Mouse (Mus musculus): Measurements from ENCODE around the gene Gm13278. TPM values are rescaled to one million over a fixed set of nuclear protein-coding genes. Genes with fewer than 3 reads are reported as not detected.
A peak's percentile ranks its signal among the peaks of the same experiment; 100 is the strongest.
"Not testable (repeated sequence)": the region's sequence is repeated elsewhere in the genome, so short reads cannot be mapped to it uniquely, and the experiment has no call there.

The Gm13278 gene
- total RNA-seq (2014; rRNA removed) (not detected in 2 replicates), polyA plus RNA-seq (2015; fragmentation: Nextera tagmentation; extraction: Ambion mirVana) (not detected in 2 replicates)

DNA sequence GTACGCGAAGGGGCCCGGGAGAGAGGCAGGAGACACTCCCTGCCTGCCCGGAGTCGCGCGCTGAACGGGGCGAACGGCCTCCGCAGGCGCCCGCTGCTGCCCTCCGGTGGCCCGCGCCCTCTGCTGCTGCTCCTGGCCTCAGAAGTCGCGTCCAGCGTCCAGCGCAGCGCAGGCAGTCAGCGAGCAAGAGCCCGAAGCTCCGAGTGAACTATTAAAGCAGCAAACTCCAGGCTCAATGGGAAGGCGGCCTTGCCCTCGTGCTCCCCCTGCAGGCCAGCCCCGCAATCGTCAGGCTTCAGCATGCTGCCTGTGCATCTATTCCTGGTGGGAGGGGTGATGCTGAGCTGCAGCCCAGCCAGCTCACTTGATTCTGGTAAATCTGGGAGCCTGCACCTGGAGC, at the start of gene Gm13278:
TSS of gene Gm13278 (plus strand) at position 301 of the 400 bp plus-strand sequence.
- DNase-seq (ENCODE audit: low spot score); H3K36me3 ChIP-seq (ENCODE audit: insufficient read depth, low read length); H3K9ac ChIP-seq (replicated peaks; ENCODE audit: low read length, poor library complexity, severe bottlenecking); H3K4me2 ChIP-seq (ENCODE audit: low read depth, low read length, poor library complexity, severe bottlenecking); H3K4me1 ChIP-seq (ENCODE audit: insufficient read depth, low read length); H3K4me3 ChIP-seq (ENCODE audit: low read depth, low read length); ATAC-seq (ENCODE audit: low FRiP score); H3K27me3 ChIP-seq (ENCODE audit: insufficient read depth, low read length); H3K27ac ChIP-seq (ENCODE audit: low read depth, low read length); H3K9me3 ChIP-seq (ENCODE audit: low read length): not testable (repeated sequence)
- no CpG with 5 or more reads among the region's 28 CpGs for WGBS

DNA sequence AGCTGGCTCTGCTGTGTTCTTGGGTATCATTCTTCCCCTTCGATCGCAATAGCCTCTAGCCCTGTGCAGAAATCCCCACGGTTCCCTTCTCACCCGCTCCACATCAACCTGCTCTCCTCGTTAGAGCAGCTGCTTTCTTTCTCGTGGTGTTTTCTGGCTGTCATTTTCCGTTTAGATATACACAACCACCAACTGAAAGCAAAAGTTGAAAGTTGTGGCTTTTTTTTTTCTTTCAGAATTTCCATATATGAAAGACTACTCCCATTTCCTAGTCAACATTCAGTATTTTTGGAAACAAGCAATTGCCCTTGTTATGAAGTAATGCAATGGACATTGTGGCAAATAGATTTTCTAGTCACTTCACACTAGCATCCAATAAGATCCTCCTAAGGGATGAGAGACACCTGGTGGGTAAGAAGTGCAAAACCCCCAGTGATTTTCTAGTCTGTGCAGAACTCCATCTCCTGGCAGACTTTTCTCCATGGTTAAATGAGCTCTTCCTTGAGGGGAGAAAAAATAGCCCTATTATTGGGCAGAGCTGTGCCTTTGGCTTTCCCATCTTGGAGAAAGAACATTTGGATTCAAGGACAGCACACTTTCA, 48.5 kb upstream of the Gm13278 start:
- Histone ChIP-seq H3K9me3 (ENCODE audit: low read length) (no peaks in the 10 kb centered on the region), H3K27me3 (ENCODE audit: insufficient read depth, low read length) (no peaks in the 10 kb centered on the region), H3K36me3 (ENCODE audit: insufficient read depth, low read length) (no peaks in the 10 kb centered on the region), H3K27ac (ENCODE audit: low read depth, low read length) (no peak overlapping the region), H3K4me1 (ENCODE audit: insufficient read depth, low read length) (no peaks in the 10 kb centered on the region), H3K4me2 (ENCODE audit: low read depth, low read length, poor library complexity, severe bottlenecking) (no peak overlapping the region), H3K4me3 (ENCODE audit: low read depth, low read length) (no peak overlapping the region), H3K9ac (replicated peaks; ENCODE audit: low read length, poor library complexity, severe bottlenecking) (no peak overlapping the region)
- TF ChIP-seq CTCF (IDR thresholded peaks at IDR 0.05) = peak; percentile 60
- DNase-seq (ENCODE audit: low spot score) (no peak), ATAC-seq (ENCODE audit: low FRiP score) (no peak)
- WGBS = 69% methylated on average over 7 of the region's 7 CpGs

DNA sequence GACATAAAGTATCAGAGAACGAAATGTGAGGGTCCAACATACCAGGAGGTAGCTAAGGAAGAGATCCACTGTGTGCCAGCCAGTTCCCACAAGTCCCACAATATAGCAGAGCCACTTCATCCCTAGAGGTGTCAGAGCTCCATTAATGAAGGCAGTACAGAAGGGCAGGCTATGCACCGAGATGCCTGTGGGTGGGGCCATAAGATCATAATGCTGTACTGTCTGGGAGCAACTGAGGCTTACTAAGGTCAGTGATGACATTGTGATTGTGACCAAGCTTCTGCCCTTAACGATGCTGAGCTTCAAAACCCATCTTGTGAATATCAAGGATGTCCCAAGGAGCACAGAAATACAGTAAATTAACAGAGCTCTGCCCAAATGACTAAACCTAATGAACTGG, 47.1 kb upstream of the Gm13278 start:
- Histone ChIP-seq H3K9ac (replicated peaks; ENCODE audit: low read length, poor library complexity, severe bottlenecking) (no peak overlapping the region), H3K27me3 (ENCODE audit: insufficient read depth, low read length) (no peaks in the 10 kb centered on the region), H3K9me3 (ENCODE audit: low read length) (no peaks in the 10 kb centered on the region), H3K4me2 (ENCODE audit: low read depth, low read length, poor library complexity, severe bottlenecking) (no peak overlapping the region), H3K36me3 (ENCODE audit: insufficient read depth, low read length) (no peaks in the 10 kb centered on the region), H3K4me1 (ENCODE audit: insufficient read depth, low read length) (no peaks in the 10 kb centered on the region), H3K27ac (ENCODE audit: low read depth, low read length) (no peak overlapping the region), H3K4me3 (ENCODE audit: low read depth, low read length) (no peak overlapping the region)
- DNase-seq (ENCODE audit: low spot score) (no peak), ATAC-seq (ENCODE audit: low FRiP score) (no peak)
- TF ChIP-seq CTCF (IDR thresholded peaks at IDR 0.05) = no peak
- 83% methylated on average over 3 of the region's 3 CpGs for WGBS

DNA sequence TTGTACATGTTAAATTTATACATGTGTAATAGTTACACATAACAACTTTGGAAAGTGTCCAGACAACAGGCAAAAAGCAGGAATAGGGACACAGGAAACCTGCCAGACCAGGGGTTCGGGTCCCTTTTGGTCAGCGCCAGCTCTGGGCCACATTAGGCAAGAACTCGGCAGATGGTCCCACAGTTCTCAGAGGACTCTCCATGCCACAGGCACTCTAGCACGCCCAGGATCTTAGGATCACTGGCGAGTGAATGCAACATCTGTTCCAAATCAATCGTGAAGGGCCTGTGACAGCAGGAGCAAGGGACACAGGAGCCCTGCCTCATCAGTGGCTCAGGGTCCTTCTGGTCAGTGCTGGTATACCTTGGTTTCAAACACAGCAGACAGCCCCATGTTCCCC, 41.4 kb upstream of the Gm13278 start:
- Histone ChIP-seq H3K36me3 (ENCODE audit: insufficient read depth, low read length) (no peaks in the 10 kb centered on the region), H3K27me3 (ENCODE audit: insufficient read depth, low read length) (no peaks in the 10 kb centered on the region), H3K4me2 (ENCODE audit: low read depth, low read length, poor library complexity, severe bottlenecking) (no peak overlapping the region), H3K9me3 (ENCODE audit: low read length) (no peaks in the 10 kb centered on the region), H3K9ac (replicated peaks; ENCODE audit: low read length, poor library complexity, severe bottlenecking) (no peak overlapping the region), H3K4me1 (ENCODE audit: insufficient read depth, low read length) (no peaks in the 10 kb centered on the region), H3K27ac (ENCODE audit: low read depth, low read length) (no peak overlapping the region), H3K4me3 (ENCODE audit: low read depth, low read length) (no peak overlapping the region)
- TF ChIP-seq CTCF (IDR thresholded peaks at IDR 0.05) = no peak
- 70% methylated on average over 6 of the region's 6 CpGs for WGBS
- ATAC-seq (ENCODE audit: low FRiP score) (no peak), DNase-seq (ENCODE audit: low spot score) (no peak)

DNA sequence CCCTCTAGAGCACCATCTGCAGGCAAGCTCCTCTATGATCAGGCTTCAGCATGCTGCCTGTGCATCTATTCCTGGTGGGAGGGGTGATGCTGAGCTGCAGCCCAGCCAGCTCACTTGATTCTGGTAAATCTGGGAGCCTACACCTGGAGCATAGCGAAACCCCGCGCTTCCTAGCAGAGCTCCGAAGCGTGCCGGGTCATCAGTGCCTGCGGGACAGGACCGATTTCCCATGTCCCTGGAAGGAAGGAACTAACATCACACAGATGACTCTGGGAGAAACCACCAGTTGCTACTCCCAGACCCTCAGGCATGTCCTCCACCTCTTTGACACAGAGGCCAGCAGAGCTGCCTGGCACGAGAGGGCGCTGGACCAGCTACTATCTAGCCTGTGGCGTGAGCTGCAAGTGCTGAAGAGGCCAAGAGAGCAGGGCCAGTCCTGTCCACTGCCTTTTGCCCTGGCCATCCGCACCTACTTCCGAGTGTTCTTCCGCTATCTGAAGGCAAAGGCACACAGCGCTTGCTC, 36.5 kb upstream of the Gm13278 start, which contains the start of gene Gm13271:
TSS of gene Gm13271 (plus strand) at position 51 of the 523 bp plus-strand sequence.
- not testable (repeated sequence) for H3K9ac ChIP-seq (replicated peaks; ENCODE audit: low read length, poor library complexity, severe bottlenecking); H3K4me3 ChIP-seq (ENCODE audit: low read depth, low read length); H3K4me2 ChIP-seq (ENCODE audit: low read depth, low read length, poor library complexity, severe bottlenecking); H3K4me1 ChIP-seq (ENCODE audit: insufficient read depth, low read length); H3K27me3 ChIP-seq (ENCODE audit: insufficient read depth, low read length); ATAC-seq (ENCODE audit: low FRiP score); H3K27ac ChIP-seq (ENCODE audit: low read depth, low read length); H3K9me3 ChIP-seq (ENCODE audit: low read length); H3K36me3 ChIP-seq (ENCODE audit: insufficient read depth, low read length); DNase-seq (ENCODE audit: low spot score)
- 76% methylated on average over 15 of the region's 15 CpGs for WGBS

DNA sequence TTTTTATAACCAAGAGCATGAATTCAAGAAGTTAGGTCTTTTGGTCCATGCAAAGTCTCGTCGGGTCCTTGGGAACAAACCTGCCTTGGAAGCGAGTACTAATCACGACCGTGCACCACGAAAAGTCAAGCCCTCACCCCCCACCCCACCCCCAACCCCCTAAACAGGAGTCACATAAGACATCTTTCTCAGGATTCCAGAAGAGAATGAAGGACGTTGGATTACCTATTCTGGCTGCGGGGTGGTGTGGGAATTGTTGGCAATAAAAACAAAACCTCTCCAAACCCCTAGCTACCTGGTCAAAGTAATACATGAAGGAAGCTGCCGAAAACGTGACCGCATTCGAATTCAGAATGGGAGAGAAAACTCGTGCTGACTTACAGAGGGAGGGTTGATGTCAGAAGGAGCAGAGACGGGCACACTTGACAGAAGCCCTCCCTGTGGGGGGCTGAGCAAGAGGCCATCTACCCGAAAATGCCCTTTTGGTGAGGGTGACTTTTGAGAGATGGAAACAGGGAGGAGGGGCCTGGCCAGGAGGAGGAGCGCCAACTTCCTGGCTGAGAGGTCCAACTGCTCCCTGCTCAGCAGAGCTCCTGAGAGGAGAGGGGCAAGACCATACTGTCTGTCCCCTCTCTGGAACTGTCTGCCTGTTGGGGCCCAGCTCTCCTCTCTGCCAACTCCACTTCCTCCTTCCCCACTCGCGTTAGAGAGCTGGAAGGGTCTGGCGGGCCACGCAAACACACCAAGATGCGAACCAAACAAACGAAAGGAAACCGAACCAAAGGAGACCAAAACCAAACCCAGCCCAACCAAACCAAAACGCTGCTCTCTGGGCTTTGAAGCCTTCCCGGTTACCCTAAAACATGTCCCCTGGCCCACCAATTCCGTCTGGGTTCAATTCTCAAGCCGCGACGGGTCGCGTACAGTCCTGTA, 34.5 kb upstream of the Gm13278 start:
- not testable (repeated sequence) for H3K27ac ChIP-seq (ENCODE audit: low read depth, low read length); ATAC-seq (ENCODE audit: low FRiP score); H3K4me1 ChIP-seq (ENCODE audit: insufficient read depth, low read length); H3K27me3 ChIP-seq (ENCODE audit: insufficient read depth, low read length); H3K9me3 ChIP-seq (ENCODE audit: low read length); H3K36me3 ChIP-seq (ENCODE audit: insufficient read depth, low read length); DNase-seq (ENCODE audit: low spot score)
- Histone ChIP-seq H3K4me3 (ENCODE audit: low read depth, low read length) (peak overlapping the region; percentile 37), H3K4me2 (ENCODE audit: low read depth, low read length, poor library complexity, severe bottlenecking) (peak overlapping the region; percentile 65), H3K9ac (replicated peaks; ENCODE audit: low read length, poor library complexity, severe bottlenecking) (0 out of 2 replicates have a peak overlapping the region, but pooled peaks have one; percentile 29)
- 10% methylated on average over 28 of the region's 31 CpGs for WGBS

All from midbrain, postnatal 0 days (tissue).